Mouse (Mus musculus): ENCODE results near the gene Gm49387.

GRCm38 (mm10) chr14:31684343-31685040 is 43.8 kb upstream of the Gm49387 start:
- TF ChIP-seq MAX (IDR thresholded peaks at IDR 0.05; ENCODE audit: low read depth): no peak
- no peak for TF ChIP-seq POLR2A (IDR thresholded peaks at IDR 0.05; ENCODE audit: insufficient read length, low read depth)
- TF ChIP-seq POLR2AphosphoS2 (IDR thresholded peaks at IDR 0.05; ENCODE audit: insufficient read length, low read depth): no peak

All from myocyte (in vitro differentiated cells).